Mouse (Mus musculus): ENCODE measurements around the gene Bik.

Gene Bik

DNA sequence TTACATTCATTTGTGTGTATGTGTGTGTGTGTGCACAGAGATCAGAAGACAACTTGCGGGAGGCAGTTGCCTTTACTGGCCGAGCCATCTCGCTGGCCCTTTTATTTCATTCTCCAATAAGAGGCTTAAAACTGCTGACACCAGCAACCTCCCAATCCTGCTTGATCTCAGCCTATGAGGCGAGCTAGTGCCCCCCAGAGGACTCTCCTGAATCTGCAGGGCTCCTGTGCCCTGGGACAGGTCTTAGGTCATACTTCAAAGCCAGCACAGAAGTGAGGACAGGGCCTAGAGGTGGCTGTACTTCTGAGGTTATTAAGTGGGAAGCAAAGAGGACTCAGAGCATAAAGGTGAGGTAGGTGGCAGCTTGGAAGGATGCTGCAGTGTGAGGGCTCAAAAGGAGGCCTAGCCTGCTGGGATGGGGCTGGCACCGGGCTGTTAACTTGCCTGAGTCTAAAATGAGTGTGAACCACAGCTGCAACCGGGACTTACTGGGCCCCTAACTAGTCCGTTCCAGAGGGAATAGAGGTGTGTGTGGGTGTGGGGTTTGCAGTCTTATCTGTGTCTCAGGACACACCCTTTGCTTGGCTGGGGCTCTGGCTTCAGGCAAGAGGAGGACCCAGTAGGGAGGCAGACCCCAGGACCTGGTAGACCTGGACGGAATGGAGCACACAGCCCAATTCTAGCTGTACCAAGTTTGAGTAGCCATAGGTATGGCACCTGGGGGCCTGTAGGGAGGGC is 56.9 kb downstream of the Bik start:
- no peak for DNase-seq (ENCODE audit: low spot score)

DNA sequence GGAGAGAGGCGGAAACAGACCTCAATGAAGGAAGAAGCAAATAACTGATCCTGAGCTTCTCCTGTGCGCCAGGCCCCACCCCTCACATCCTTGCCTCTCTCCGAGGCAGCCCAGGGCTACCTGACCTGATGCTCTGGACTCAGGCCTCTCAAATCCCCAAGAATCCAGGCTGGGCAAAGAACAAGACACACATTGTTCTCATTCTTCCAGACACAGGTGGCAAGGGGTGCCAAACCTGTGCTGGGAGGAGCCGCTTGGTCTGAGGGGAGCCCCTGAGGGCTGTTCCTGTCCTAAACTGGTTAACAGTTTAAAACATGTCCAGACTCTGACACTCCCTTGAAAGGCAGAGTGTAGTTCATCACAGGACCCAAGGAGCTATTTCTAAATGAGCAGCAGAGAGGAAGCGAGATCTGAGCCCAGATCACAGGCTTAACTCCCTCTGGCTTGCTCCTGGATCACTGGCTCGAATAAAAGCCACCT is 58.1 kb downstream of the Bik start:
- DNase-seq (ENCODE audit: low spot score), result no peak

DNA sequence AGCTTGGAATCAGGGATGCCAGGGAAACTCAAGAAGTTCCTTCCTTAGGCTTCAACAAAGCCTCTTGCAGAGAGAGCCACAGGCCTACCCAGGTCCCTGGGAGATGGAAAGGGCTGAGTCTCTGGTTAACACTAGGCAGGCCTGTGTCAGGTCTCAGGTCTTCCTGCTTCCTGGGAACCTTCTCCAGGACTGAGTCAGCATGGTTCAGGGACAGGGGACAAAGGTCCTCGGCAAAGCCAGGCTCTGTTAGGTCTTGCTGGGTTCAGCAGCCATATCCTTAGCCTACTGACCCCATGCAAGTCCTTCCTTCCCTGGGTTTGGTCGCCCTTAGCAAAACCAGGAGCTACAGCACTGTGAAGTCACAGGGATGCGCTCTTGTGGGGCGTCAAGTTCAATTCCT is 64.2 kb downstream of the Bik start:
- DNase-seq (ENCODE audit: low spot score), result no peak

DNA sequence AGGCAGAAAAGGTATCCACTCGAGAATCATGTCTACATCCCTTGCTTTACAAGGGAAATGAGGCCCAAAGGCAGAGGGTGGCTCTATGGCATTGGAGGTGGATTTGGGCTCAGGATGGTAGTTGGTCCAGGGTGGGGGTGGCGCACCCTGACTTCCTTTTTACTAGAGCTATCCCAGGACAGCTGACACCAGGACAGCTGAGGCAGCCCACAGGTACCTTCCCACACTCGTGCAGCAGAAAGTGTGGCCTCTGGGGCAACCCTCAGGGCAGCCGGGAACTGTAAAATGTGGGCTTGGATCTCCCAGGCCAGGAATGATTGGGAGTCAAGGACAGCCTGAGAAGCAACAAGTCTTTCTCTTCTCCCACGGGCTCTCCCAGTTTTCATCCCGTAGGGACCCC is 65.1 kb downstream of the Bik start:
- DNase-seq (ENCODE audit: low spot score), result no peak

DNA sequence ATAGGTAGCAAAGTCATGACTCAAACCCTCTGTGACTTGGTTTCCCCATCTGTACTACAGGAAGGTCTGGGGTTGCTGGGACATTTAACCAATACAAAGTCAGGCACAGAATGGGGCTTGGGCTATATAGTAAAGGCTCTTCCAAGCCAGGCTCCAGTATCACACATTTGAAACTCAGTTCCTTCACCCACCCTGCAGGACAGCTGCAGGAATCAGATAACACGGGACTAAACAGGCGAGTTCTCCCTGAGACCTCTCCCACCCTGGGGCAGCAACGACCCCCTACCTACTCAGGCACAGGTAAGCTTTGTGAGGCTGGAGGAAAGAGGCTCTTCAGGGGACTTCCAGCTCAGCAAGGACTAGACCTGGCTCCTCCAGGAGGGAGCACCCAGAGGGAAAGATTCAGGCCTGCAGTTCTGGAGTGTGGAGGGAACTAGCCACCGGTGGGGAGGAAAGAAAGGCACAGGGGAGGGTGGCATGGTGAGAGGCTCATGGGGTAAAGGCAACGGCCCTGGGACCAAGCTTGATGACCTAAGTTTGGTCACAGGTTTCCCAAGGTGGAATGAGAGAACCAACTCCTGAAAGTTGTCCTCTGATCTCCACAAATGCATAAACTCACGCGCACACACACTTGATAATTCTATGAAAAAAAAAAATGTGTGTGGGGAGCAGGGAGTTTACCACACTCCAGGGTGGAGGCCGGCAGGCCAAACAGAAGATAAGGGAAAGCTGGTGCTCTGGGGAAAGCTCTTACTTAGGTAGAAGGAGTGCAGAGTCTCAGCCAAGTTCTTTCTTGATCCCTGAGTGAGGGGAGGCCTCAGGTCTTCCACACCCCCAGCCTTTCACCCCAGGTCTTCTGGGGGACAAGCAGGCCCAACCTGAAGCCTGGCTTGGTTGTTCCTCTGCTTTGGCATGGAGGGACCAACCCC is 65.9 kb downstream of the Bik start:
- DNase-seq (ENCODE audit: low spot score), result no peak

DNA sequence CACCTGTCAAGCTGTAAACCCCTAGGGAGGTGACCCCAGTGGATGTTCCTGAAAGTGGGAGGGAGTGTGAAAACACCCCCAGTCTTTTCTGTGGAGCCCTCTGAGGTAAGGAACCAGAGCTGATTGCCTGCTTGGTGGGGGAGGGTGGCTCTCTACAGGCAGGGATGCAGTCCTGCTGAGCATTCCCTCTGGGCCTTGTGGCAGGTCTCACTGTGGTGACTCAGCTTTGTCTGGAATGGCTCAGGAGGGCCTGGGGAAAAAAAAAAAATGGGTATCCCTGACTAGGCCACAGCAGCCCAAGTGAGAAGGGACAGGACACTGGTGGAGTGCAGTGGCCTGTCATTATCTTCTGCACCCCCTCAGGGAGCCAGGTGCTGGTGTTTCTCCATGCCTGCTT is 66.5 kb downstream of the Bik start:
- no peak for DNase-seq (ENCODE audit: low spot score)

DNA sequence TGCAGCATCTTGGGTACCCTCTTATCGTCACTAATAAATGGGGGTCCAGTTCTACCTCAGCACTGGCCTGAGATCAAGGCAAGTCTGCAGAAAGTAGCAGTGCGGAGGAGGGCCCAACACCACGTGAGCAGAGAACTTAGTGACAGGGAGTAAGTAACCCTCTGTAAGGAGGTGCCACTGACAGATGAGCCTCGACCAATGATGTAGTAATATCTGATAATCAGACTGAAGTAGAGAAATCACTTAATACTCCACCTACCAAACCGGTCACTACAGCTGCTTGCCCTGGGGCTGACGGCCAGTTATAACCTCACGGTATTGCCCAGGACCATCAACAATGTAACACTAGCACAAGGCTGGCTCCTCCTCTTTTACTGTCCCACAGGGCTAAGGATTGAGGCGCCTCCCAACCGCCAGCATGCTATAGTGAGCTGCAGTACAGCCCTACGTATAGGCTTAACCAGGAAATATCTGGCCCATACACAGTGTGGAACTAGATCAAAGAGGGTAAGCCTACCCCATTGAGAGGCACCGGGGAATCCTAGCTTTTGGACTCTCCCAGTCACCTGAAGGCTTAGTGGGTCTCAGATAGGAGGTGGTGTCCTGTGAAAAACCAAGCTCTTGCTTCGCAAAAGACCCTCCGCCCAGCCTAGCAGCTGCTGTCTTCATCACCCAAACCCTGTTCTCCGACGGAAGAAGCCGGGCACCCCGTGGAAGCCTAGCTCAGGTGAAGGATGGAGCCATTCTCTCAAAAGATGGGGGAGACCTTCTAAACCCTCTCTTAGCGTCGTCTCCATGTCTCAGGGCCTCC is 67.2 kb downstream of the Bik start:
- DNase-seq (ENCODE audit: low spot score), result no peak

Data from layer of hippocampus, adult 9-10 months (tissue).